Mouse (Mus musculus) c-Kit-positive CD71-positive TER-119-positive erythroid progenitor cells, embryonic 14.5 days (primary cell): Measurements from ENCODE around the gene Cplx1.

Experiments
- DNase-seq: peaks from one replicate; pipeline ENCODE4 v3.0.0-alpha.2; 2013; ENCODE audit warnings: low spot score

Cplx1 gene

GRCm38 (mm10) chr5:108549489-108550206, at the start of gene Cplx1:
Gene Cplx1, minus strand, starts transcription at chr5:108550024.
- DNase-seq: peak; percentile 35

DNA sequence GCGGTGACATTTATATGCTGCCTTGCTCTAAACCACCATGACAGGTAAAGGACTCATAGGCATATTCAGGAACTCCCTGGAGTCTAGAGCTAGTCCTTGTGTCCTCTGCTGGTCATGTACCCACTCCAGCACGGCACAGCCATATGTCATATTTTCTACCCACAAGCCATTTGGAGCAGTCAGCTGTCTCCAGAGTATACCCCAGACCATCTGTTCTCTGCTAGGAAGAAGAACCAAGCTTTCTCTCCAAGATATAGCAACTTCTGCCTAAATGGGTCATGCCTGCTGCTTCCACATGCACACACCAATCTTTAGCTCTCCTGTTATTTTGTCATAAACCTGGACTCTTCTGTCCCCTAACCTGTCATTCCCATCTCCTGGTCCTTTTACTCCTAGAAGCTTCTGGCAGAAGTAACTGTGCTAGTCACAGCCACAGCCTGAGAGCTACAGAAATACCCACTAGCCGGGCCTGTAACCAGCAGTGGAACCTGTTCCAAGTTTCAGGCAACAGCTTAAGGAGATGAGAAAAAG, 31.6 kb upstream of the Cplx1 start:
- no peak for DNase-seq

- no peak for DNase-seq
These were observed 23.2 kb upstream of the Cplx1 start for GRCm38 (mm10) chr5:108573054-108573453.

DNA sequence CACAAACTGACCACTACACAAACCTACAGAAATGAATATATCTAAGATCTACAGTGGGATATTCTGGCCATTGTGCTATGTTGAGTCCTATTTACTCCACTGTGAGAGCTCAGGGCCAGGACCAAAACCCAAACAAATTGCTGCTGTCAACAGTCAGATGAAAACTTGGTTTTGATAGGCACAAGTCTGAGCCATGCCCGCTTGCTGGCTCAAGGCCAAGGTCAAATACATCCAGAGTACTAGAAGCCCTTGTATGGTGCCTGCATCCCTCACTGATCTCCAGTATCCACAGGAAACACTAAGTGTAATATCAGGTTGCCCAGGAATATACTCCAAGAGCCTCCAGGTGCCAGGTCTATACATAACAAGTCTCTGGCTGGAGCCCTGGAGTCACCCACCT, 21.2 kb upstream of the Cplx1 start:
- no peak for DNase-seq

DNA sequence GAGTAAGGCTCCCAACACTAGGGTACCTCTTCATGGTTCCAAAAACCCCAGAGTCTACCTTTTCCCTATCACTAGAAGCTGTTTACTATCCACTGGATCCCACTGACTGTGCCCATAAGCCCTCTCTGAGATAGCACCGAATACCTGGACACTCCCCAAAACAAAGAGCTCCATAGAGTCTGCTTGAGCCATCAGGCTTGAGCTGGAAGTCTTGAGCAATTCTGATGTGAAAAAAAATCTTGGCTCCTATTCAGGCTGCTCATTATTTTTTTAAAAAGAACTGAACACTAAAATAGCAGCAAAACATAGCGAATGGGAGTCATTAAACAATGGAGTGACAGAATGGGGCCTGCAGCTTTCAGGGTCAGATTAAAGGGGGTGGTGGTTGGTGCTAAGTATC, 17.3 kb upstream of the Cplx1 start:
- no peak for DNase-seq

DNA sequence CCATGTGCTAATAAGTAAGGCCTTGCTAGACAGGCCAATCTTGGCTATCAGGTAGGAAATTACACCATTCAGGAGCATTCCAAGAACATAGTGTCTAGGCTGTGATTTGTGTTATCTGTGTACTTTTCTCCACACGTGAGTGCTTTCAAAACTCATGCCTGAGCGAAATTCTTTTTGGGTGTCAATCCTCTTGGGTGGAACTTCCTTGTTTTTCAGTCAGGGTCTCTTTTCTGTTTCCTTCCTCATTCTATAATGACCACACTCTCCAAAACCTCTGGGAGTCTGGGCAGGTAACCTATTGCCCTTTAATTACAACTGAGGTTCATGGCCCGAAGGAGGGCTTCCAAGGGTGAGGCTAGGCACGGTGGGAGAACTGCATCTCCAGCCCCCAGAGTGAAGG, 16.7 kb upstream of the Cplx1 start:
- no peak for DNase-seq

- no peak for DNase-seq
These were observed 15.6 kb upstream of the Cplx1 start for GRCm38 (mm10) chr5:108565381-108565780.

- no peak for DNase-seq
These were observed 14.5 kb upstream of the Cplx1 start for GRCm38 (mm10) chr5:108564346-108564745.

- no peak for DNase-seq
These were observed 12.7 kb upstream of the Cplx1 start for GRCm38 (mm10) chr5:108562483-108562882.

DNA sequence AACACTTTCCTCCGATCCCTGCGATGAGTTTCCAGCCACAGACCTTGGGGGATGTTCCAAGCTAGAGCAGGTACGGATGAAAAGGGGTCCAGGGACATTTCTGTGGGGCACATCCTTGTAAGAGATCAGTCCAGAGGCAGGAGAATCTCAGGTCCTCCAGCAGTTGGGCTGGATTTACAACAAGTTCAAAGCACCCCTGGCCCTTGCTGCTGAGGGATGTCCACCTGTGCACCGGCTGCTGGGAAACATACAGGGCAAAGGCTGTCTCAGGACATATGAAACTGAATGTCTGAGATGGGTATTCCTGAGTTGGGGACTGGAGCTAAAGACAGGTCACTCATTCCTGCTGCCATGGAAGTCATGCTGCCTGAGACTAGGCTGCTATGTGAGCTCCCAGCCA, 7.2 kb upstream of the Cplx1 start:
- DNase-seq: no peak

GRCm38 (mm10) chr5:108554041-108554440, 4.2 kb upstream of the Cplx1 start:
- DNase-seq: no peak

DNA sequence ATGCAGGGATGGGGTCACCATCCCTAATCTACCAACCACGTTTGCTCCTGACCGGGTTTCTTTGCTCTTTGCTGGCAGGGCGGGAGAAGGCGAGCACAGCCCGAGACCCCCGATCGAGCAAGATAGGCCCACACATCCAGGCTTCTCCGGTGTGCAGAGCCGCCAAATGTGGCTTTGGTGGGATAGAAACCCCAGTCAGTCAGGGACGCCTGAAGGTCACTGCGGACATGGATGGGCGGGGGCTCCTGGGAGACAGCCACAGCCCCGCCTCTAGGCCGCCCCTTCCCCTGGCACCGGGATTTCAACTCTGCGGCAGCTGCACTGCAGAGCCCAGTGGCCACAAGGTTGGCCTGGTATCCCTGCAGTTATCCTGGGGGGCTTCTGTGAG, 377 bp upstream of the Cplx1 start:
- no peak for DNase-seq

- no peak for DNase-seq
These were observed 711 bp downstream of the Cplx1 start for GRCm38 (mm10) chr5:108549137-108549488.

DNA sequence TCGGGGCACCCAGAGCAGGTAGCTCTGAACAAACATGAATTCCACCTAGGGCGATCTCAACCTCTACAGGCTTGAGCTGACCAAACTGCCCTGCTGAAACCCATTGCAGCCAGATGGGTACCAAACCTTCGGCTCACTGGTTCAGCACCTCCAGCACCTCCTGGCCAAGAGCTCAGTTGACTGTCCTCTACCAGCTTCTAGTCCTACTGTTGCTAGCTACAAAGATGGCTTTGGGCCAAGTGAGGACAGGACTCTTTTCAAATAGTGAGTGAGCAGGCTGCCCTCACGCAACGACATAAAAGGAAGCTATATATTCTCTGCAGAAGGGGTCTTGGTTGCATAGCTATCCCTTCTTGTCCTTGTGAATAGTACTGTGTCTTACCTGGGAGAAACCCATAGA, 2.2 kb downstream of the Cplx1 start:
- no peak for DNase-seq

GRCm38 (mm10) chr5:108543516-108544291, 6.1 kb downstream of the Cplx1 start:
- no peak for DNase-seq

DNA sequence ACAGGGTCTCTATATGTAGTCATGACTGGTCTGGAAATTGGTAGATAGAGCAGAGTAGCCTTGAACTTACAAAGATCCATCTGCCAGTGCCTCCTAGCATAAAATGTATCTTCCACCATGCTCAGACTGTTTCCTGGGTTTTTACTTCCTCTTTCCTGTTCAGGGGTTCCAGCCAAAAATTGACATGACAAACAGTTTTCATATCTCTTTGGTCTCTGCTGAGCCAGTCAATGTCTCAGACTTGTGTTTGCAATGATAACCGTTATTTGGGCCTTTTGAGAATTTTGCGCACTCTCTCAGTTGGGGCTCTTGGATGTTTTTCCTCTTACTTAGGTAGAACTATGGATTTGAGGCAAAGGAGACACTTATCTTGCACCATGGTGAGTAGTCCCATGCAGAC, 15.6 kb downstream of the Cplx1 start:
- DNase-seq: no peak

DNA sequence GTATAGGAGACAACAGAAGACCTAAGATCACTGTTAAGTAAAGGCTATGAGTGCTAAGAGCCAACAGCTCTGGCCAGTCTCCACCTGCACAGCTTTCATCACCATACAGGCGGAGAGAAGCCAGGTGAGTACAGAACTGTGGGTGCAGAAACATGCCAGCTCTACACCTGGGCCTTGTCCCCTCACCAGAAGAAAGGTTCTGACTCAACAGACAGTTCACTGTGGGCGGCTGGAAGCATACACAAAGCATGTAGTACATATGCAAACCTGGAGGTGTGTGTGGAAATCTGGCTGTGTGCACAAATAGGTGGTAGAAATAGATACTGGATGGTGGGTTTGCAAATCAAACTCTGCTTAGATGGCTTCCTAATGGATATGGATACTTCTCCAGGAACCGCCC, 27.2 kb downstream of the Cplx1 start:
- DNase-seq: no peak

- no peak for DNase-seq
These were observed 27.9 kb downstream of the Cplx1 start for GRCm38 (mm10) chr5:108521896-108522295.

- no peak for DNase-seq
These were observed 28.8 kb downstream of the Cplx1 start for GRCm38 (mm10) chr5:108521016-108521415.

GRCm38 (mm10) chr5:108520153-108520552, 29.7 kb downstream of the Cplx1 start:
- no peak for DNase-seq

DNA sequence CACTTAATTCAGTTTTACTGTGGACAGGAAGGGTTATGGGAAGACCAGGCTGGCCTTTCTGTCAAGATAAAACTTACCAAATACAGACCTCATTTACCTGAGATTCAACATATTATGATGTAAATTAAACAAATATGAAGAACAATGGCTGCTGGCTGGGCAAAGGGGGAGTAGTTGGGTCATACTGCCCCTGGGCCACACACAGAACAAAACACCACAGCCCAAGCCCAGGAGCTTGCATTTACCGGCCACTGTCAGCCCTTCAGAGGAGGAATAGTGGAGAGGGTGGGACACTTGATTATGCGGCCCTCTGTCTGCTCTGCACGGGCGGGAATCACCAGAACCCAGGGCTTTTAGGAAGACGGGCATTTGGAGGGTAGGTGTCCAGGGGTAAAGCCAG, 30.9 kb downstream of the Cplx1 start:
- DNase-seq: no peak

- DNase-seq: no peak
These were observed 31.5 kb downstream of the Cplx1 start for GRCm38 (mm10) chr5:108518106-108518885.

GRCm38 (mm10) chr5:108516655-108517054, 33.2 kb downstream of the Cplx1 start:
- no peak for DNase-seq
